Mouse (Mus musculus): ENCODE measurements around the gene Arsb. TPM values are rescaled to one million over a fixed set of nuclear protein-coding genes. Genes with fewer than 3 reads are reported as not detected.
A peak's percentile ranks its signal among the peaks of the same experiment; 100 is the strongest.

The Arsb gene
- polyA plus RNA-seq, 1 experiment from 2014 or later, result 4.5 TPM

DNA sequence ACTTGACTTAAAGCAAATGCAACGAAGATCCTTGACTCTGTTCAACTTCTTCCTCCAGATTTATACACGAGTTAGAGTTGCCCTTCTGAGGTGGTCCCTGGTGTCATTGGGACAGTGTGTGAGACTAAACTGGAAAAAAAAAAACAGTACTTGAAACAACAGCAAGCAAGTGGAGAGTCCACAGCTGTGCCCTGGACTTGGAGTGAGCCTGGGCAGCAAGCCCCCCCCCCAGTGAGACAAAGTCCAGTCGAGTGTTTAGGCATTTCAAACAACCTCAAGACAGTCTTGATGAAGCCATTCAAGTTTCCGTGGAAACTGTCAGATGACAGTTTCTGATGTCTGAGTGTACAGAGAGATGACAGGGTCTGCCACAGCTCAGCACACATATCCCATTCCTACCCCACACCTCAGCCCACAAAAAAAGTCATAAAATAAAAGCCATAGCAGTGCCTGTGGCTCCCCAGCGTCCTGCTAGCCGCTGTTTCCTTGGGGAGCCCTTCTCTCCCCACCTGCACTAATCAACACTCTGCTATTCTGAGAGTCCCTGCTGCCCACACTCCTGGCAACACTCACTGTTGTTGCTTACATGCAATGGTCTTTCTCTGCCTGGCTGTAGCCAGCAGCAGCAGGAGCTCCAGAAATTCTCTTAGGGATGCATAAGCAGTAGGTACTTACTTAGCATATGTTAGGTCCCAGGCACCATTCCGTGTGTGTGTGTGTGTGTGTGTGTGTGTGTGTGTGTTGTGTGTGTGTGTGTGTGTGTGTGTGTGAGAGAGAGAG, 159.3 kb downstream of the Arsb start:
- Histone ChIP-seq H3K4me1 (peaks cover 5% of the 10 kb centered on the region; the same call in 1 of the 2 replicates), H3K36me3 (no peaks in the 10 kb centered on the region), H3K27ac (replicated peaks) (no peak overlapping the region), H3K9me3 (replicated peaks) (no peaks in the 10 kb centered on the region), H3K4me3 (no peak overlapping the region), H3K27me3 (ENCODE audit: low read depth, poor library complexity, severe bottlenecking) (no peaks in the 10 kb centered on the region)
- DNase-seq (ENCODE audit: low spot score), result no peak
- WGBS, result 67% methylated on average over 7 of the region's 7 CpGs

DNA sequence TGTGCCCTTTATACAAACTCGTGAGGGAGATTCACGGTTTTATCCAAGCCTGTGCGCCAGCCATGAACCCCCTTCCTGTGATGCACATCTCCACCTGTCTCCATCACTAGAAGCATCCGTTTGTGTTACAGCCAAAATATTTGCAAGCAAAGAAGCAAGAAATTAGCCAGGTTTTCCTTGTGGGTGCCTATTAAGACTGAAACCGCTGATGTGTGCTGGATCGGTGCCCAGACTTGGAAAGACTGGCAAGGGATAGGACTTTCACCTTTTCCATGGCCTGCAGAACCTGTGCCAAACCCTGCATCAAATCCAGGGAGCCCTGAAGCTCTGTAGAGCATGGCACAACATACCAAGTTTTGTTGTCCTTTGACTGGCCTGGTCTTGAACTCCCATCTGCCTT, 165.0 kb downstream of the Arsb start:
- WGBS, result 93% methylated on average over 6 of the region's 6 CpGs
- no peak for DNase-seq (ENCODE audit: low spot score)
- Histone ChIP-seq H3K9me3 (replicated peaks) (no peaks in the 10 kb centered on the region), H3K4me3 (no peak overlapping the region), H3K27ac (replicated peaks) (no peak overlapping the region), H3K27me3 (ENCODE audit: low read depth, poor library complexity, severe bottlenecking) (no peaks in the 10 kb centered on the region), H3K36me3 (no peaks in the 10 kb centered on the region), H3K4me1 (peaks cover 14% of the 10 kb centered on the region)

DNA sequence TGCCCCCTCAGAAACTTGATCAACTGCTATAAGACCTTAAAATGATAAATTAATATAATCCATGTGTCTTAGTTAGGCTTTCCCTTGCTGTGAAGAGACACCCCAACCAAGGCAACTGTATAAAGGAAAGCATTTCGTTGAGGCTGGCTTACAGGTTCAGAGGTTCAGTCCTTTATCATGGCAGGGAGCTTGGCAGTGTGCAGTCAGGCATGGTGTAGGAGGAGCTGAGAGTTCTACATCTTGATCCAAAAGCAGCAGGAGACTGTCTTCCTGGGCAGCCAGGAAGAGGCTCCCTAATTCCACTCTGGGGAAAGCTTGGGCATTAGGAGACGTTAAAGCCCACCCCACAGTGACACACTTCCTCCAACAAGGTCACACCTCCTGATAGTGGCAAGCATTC, 166.7 kb downstream of the Arsb start:
- no peaks in the 10 kb centered on the region for H3K27me3 ChIP-seq (ENCODE audit: low read depth, poor library complexity, severe bottlenecking)
- no peaks in the 10 kb centered on the region for H3K9me3 ChIP-seq (replicated peaks)
- no peaks in the 10 kb centered on the region for H3K36me3 ChIP-seq
- H3K4me3 ChIP-seq, result no peak overlapping the region
- H3K27ac ChIP-seq (replicated peaks), result no peak overlapping the region
- peaks cover 16% of the 10 kb centered on the region for H3K4me1 ChIP-seq
- WGBS, result 21% methylated on average over 2 of the region's 2 CpGs
- no peak for DNase-seq (ENCODE audit: low spot score)

DNA sequence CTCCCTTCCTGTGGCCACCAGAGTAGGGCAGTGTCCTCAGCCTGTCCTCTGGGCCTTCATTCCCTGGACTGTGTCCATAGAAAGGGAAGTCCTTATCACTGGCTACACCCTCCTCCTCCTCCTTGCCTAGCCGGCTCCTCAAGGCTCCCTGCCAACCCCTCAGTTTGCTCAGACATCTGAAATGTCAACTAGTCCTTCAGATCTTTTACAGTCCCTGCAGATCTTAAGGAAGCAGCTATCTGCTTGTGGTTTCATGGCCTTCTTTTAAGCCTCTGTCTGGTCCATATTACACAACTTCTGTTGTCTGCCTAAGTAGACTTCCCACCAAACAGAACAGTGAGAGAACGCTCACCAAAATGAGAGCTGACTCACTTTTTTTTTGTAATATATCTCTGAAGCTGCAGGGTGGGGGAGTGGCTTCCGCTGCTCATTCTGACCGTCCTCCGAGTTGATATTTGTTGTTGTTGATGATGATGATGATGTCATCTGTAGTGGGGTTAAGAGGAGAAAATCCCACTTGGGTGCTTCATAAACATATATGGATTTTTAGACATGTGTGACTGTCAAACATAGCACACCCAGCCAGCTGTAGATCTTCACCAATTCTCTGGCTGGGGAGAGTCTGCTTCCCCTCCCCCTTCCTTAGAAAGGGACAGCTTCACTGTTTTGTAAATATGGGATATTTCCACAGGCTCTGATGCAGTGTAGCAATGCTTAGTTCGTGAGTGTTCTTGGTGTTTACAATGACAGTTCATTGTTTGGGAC, 168.1 kb downstream of the Arsb start:
- H3K27ac ChIP-seq (replicated peaks), result no peak overlapping the region
- 80% methylated on average over 6 of the region's 6 CpGs for WGBS
- no peaks in the 10 kb centered on the region for H3K27me3 ChIP-seq (ENCODE audit: low read depth, poor library complexity, severe bottlenecking)
- no peak for DNase-seq (ENCODE audit: low spot score)
- no peaks in the 10 kb centered on the region for H3K36me3 ChIP-seq
- H3K4me3 ChIP-seq, result no peak overlapping the region
- H3K4me1 ChIP-seq, result peaks cover 16% of the 10 kb centered on the region
- no peaks in the 10 kb centered on the region for H3K9me3 ChIP-seq (replicated peaks)

DNA sequence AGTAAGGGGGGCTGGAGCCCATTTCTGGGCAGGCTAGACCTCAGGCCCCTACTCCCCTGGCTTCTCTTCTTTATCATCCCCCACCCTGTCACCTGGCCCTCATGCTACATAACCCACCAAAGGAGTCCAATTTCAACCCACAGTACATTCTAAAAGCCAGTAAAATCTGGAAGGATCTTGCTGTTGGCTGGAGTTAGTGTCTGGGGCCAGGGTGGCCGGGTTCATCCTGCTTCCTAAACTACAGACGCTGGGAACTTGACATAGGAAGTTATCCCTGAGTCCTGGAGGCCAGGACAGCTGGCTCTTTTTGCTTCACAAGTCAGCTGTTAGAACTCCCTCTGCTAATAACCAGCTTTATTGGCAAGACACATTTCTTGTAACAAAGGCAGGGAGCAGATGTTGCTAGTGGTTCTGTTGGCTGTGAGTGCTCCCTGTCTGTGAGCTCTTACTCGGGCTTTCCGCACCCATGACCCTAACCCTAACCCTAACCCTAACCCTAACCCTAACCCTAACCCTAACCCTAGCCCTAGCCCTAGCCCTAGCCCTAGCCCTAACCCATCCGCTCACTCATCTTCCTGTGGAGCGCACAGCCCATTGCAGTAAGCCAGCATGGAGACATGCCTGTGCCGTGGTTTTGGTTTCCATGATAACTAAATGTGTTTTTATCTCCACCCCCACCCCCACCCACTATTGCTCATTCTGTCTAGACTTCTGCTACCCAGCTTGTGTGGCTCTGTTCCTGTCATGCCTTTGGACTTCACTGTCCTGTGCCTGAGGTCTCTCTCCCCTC, 169.5 kb downstream of the Arsb start:
- WGBS, result 84% methylated on average over 7 of the region's 7 CpGs
- Histone ChIP-seq H3K4me3 (no peak overlapping the region), H3K9me3 (replicated peaks) (no peaks in the 10 kb centered on the region), H3K36me3 (no peaks in the 10 kb centered on the region), H3K27me3 (ENCODE audit: low read depth, poor library complexity, severe bottlenecking) (no peaks in the 10 kb centered on the region), H3K4me1 (peaks cover 16% of the 10 kb centered on the region), H3K27ac (replicated peaks) (peak overlapping the region; percentile 34; the same call in 1 of the 2 replicates)
- no peak for DNase-seq (ENCODE audit: low spot score)

DNA sequence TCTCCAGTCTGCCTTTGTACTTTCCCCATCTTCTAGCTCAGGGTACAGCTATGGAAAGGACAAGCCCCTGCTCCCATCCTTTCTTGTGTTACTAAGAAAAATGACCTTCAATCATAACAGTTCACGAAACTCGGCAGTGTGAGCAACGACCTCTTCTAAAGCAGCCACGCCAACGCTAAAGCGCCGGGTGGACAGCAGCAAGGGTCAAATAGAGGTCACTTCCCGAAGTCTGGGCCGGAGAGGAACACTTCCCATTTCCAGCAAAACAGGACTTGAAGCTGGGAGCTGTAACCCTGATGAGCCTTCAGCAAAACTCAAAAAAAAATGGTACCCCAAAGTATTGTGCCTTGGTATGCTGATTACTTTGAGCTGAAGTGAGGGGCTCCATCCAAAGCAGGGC, 179.6 kb downstream of the Arsb start:
- Histone ChIP-seq H3K27ac (replicated peaks) (no peak overlapping the region; the same call in 1 of the 2 replicates), H3K27me3 (ENCODE audit: low read depth, poor library complexity, severe bottlenecking) (no peaks in the 10 kb centered on the region), H3K4me3 (no peak overlapping the region), H3K36me3 (no peaks in the 10 kb centered on the region), H3K4me1 (no peaks in the 10 kb centered on the region), H3K9me3 (replicated peaks) (no peaks in the 10 kb centered on the region)
- 71% methylated on average over 9 of the region's 9 CpGs for WGBS
- DNase-seq (ENCODE audit: low spot score), result no peak

DNA sequence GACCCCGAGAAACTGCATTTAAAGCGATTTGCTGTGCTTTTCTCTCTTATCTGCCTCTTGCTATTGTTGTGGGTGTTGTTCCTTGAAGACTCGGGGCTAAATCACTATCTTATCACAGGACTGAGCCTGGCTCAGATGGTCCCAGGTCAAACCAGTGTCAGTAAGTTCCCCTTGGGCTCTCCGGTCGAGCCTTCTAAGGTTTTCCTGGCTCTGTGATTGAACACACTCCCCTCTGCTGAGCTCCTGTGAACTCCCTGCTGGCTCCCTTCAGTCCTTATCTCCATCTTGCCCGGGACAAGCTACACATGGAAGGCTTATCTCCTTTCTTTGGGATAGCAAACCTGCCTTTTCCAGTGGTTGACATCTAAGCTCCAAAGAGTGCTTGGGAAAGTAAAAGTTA, 180.1 kb downstream of the Arsb start:
- Histone ChIP-seq H3K27ac (replicated peaks) (0 out of 2 replicates have a peak overlapping the region, but pooled peaks have one; percentile 1), H3K4me1 (no peaks in the 10 kb centered on the region), H3K9me3 (replicated peaks) (no peaks in the 10 kb centered on the region), H3K27me3 (ENCODE audit: low read depth, poor library complexity, severe bottlenecking) (no peaks in the 10 kb centered on the region), H3K36me3 (no peaks in the 10 kb centered on the region), H3K4me3 (no peak overlapping the region)
- 61% methylated on average over 6 of the region's 6 CpGs for WGBS
- DNase-seq (ENCODE audit: low spot score), result no peak

DNA sequence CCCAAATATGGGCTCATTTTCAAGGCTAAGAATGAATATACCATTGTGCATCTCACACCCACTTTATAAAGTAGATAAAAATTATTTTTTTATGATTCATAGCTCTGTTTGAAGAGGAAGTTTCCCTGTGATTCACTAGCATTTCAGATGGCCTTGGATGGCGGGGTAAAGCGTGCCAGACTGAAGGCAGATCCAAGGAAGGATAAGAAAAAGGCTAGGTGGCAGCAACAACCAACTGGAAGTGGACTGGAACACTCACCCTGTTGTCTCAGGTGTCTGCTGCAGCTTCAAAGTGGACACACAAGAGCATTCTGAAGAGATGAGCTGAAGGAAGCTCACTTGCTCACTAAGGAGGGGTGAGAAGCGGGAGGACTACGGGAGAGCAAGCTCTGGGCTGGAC, 181.0 kb downstream of the Arsb start:
- WGBS, result 93% methylated on average over 4 of the region's 4 CpGs
- no peaks in the 10 kb centered on the region for H3K36me3 ChIP-seq
- H3K4me1 ChIP-seq, result no peaks in the 10 kb centered on the region
- no peaks in the 10 kb centered on the region for H3K9me3 ChIP-seq (replicated peaks)
- no peak for DNase-seq (ENCODE audit: low spot score)
- no peak overlapping the region for H3K27ac ChIP-seq (replicated peaks)
- no peak overlapping the region for H3K4me3 ChIP-seq
- H3K27me3 ChIP-seq (ENCODE audit: low read depth, poor library complexity, severe bottlenecking), result no peaks in the 10 kb centered on the region

DNA sequence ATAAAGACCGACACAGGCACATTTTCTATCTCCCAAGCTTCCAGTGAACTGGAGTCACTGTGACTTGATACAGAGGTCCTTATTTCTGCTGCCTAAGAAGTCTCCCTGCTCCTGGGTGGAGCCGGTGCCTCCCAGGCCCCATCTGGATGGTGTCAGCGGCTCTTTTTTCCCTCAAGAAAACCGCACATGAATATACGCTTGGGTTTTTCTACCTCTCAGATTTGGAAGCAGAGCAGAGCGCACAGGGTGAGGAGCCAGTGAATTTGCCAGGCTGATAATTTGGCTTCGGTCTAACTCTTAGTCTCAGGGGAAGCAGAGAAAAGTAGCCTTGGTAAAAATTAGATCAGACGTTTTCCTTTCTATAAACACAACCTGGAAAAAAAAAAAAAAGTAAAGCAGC, 186.5 kb downstream of the Arsb start:
- WGBS, result 91% methylated on average over 8 of the region's 8 CpGs
- no peaks in the 10 kb centered on the region for H3K27me3 ChIP-seq (ENCODE audit: low read depth, poor library complexity, severe bottlenecking)

DNA sequence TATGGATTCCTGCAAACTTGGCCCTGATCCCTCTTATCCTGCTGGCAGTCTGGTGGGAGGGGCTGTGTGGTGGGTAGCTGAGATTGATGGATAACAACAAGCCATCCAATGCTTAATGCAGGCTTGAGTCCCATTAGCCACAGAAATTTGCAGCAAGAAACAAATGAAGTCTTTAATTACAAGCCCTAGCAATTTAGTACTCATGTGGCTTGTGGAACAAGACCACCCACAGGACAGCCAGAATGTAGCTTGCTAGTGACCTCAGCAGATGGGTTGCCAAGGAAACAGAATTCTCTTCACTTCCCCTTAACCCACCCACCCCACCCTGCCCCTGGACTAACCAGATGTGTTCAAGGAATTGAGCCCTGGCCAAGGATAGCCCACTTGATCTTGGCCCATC, 194.8 kb downstream of the Arsb start:
- no peak for DNase-seq (ENCODE audit: low spot score)
- peaks cover 45% of the 10 kb centered on the region for H3K27me3 ChIP-seq (ENCODE audit: low read depth, poor library complexity, severe bottlenecking)

More for the DNA sequence above, 186.5 kb downstream of the Arsb start:
- Histone ChIP-seq H3K27ac (replicated peaks) (no peak overlapping the region), H3K4me1 (no peaks in the 10 kb centered on the region), H3K9me3 (replicated peaks) (no peaks in the 10 kb centered on the region), H3K36me3 (no peaks in the 10 kb centered on the region), H3K4me3 (no peak overlapping the region)
- no peak for DNase-seq (ENCODE audit: low spot score)

DNA sequence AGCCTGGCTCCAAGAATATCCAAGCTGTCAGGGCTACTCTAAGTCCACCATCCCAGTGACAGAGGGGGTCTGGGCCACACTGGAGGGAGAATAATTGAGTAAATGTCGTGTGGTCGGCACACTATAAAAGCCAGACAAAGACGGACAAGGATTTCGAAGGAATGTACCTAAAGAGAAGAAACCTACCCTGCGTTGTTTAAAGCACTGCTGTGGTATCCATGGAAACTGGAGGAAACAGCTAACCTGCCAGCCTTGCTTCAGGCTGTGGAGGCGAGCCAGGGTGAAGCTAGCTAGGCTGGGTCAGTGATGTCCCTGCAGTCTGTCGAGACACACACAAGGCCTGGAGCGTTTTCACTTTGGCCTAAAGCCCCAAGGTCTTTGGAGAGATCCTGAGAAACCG, 195.7 kb downstream of the Arsb start:
- Histone ChIP-seq H3K9me3 (replicated peaks) (no peaks in the 10 kb centered on the region), H3K36me3 (no peaks in the 10 kb centered on the region), H3K27ac (replicated peaks) (no peak overlapping the region), H3K4me1 (peaks cover 18% of the 10 kb centered on the region), H3K27me3 (ENCODE audit: low read depth, poor library complexity, severe bottlenecking) (peaks cover 45% of the 10 kb centered on the region), H3K4me3 (no peak overlapping the region)
- peak; percentile 24 for DNase-seq (ENCODE audit: low spot score)
- 51% methylated on average over 9 of the region's 9 CpGs for WGBS

More for the DNA sequence above, 194.8 kb downstream of the Arsb start:
- H3K36me3 ChIP-seq, result no peaks in the 10 kb centered on the region
- no peak overlapping the region for H3K27ac ChIP-seq (replicated peaks)
- peaks cover 18% of the 10 kb centered on the region for H3K4me1 ChIP-seq
- H3K4me3 ChIP-seq, result no peak overlapping the region
- H3K9me3 ChIP-seq (replicated peaks), result no peaks in the 10 kb centered on the region

DNA sequence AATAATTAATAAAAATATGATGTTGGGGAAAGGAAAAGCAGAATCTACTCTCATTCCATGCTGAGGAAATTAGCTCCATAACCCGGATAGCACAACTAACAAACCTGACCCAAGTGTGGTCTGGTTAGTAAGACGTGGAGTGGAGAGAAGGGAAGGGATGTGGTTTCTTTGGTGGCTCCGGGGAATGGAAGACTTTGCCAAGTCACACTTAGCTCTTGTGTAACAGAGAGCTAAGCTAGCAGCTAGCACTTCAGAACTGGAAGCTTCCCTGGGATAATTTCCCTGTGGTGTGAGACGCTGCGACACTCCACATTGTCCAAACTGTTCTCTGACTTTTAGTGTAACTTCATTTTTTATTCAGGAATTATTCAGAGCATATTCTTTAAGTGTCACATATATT, 198.7 kb downstream of the Arsb start:
- H3K27ac ChIP-seq (replicated peaks), result no peak overlapping the region
- H3K27me3 ChIP-seq (ENCODE audit: low read depth, poor library complexity, severe bottlenecking), result peaks cover 39% of the 10 kb centered on the region
- DNase-seq (ENCODE audit: low spot score), result no peak
- no peak overlapping the region for H3K4me3 ChIP-seq
- 90% methylated on average over 5 of the region's 5 CpGs for WGBS
- no peaks in the 10 kb centered on the region for H3K9me3 ChIP-seq (replicated peaks)
- H3K4me1 ChIP-seq, result peaks cover 18% of the 10 kb centered on the region
- H3K36me3 ChIP-seq, result no peaks in the 10 kb centered on the region

All from midbrain, embryonic 10.5 days (tissue).